Mouse (Mus musculus): Measurements from ENCODE around the gene Ankef1. TPM values are rescaled to one million over a fixed set of nuclear protein-coding genes. Genes with fewer than 3 reads are reported as not detected.

The Ankef1 gene
- total and polyA plus RNA-seq, 3 experiments, result 0.36 to 1.7 (median 0.39) TPM

DNA sequence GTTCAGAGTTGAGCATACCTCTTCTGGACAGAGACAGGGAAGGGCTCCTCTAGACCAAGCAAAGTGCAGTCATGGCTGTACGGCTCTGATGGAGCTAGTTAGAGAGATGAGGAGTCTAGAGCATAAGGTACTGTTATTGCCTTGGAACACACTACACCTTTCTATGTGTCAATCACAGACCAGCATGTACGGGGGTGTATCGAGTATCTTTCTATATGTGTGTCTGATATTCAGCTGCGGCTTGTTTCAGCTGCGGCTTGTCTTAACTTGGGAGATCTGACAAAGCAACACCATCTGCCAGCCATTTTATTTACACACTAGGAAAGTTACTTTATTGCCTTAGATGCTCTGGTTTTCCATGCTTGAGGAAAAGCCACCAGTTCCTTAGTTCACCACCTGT lies 11.1 kb downstream of the Ankef1 start:
- H3K9ac ChIP-seq (ENCODE audit: low read depth, low read length), result no peak overlapping the region
- WGBS, result 93% methylated on average over 5 of the region's 5 CpGs
- no peaks in the 10 kb centered on the region for H3K36me3 ChIP-seq (ENCODE audit: control insufficient read depth, insufficient read depth, low read length)
- no peak overlapping the region for H3K27ac ChIP-seq
- intact Hi-C loops (cut with DNase I), result no loop called here
- DNase-seq, result no peak
- H3K79me2 ChIP-seq (replicated peaks; ENCODE audit: control insufficient read depth, insufficient read depth, low read length), result no peaks in the 10 kb centered on the region
- TF ChIP-seq EP300 (IDR thresholded peaks at IDR 0.05; ENCODE audit: insufficient read depth, low read depth, low read length) (no peak), CTCF (IDR thresholded peaks at IDR 0.05) (no peak), POLR2A (IDR thresholded peaks at IDR 0.05; ENCODE audit: insufficient read depth, low read depth, low read length) (no peak)
- H3K4me1 ChIP-seq (ENCODE audit: control insufficient read depth, insufficient read depth, low read length), result no peaks in the 10 kb centered on the region
- no peak overlapping the region for H3K4me3 ChIP-seq
- H3K27me3 ChIP-seq (ENCODE audit: control insufficient read depth, insufficient read depth, low read length), result no peaks in the 10 kb centered on the region

DNA sequence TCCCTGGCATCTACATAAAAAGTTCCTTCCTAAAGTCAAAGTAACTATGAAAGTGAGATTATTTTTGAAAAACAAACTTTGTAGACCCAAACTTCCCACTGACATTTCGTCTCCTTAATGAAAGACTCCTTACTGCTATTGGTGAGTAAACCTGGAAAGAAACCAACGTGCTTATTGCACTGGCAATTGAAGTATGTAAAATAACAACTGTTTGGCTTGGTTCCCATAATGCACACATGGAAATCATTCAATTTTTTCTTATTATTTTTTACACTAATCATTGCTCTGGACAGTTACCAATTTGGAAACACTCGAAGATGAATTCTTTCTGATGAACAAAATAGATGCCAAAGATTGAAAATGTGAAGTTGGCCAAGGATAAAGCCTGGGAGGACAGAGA lies 12.1 kb downstream of the Ankef1 start:
- no peak overlapping the region for H3K9ac ChIP-seq (ENCODE audit: low read depth, low read length)
- H3K36me3 ChIP-seq (ENCODE audit: control insufficient read depth, insufficient read depth, low read length), result no peaks in the 10 kb centered on the region
- H3K4me3 ChIP-seq, result no peak overlapping the region
- TF ChIP-seq POLR2A (IDR thresholded peaks at IDR 0.05; ENCODE audit: insufficient read depth, low read depth, low read length) (no peak), EP300 (IDR thresholded peaks at IDR 0.05; ENCODE audit: insufficient read depth, low read depth, low read length) (no peak), CTCF (IDR thresholded peaks at IDR 0.05) (no peak)
- intact Hi-C loops (cut with DNase I), result no loop called here
- no peak overlapping the region for H3K27ac ChIP-seq
- DNase-seq, result no peak
- no peaks in the 10 kb centered on the region for H3K4me1 ChIP-seq (ENCODE audit: control insufficient read depth, insufficient read depth, low read length)
- WGBS, result 51% methylated on average over 3 of the region's 3 CpGs
- H3K27me3 ChIP-seq (ENCODE audit: control insufficient read depth, insufficient read depth, low read length), result no peaks in the 10 kb centered on the region
- no peaks in the 10 kb centered on the region for H3K79me2 ChIP-seq (replicated peaks; ENCODE audit: control insufficient read depth, insufficient read depth, low read length)

DNA sequence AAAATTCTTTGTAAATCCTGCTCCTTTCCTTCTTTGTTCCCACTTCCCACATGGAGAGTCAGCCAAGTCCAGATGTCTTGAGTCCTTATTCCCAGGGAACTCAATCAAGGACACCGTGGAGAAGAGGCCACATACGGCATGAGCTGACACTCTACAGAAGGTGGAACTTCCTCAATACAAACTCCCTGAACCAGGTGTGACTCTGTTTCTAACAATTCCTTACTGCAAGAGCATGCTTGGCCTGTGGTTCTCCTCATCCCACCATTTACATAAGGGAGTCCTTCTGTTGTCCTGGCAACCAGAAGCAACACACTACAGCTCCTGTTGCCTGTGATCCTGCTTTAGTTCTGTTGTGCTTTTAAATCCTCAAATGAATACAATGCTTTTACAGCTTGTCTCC lies 13.8 kb downstream of the Ankef1 start:
- H3K27me3 ChIP-seq (ENCODE audit: control insufficient read depth, insufficient read depth, low read length), result no peaks in the 10 kb centered on the region
- TF ChIP-seq POLR2A (IDR thresholded peaks at IDR 0.05; ENCODE audit: insufficient read depth, low read depth, low read length), result no peak
- TF ChIP-seq EP300 (IDR thresholded peaks at IDR 0.05; ENCODE audit: insufficient read depth, low read depth, low read length), result no peak
- no peak for TF ChIP-seq CTCF (IDR thresholded peaks at IDR 0.05)
- H3K4me3 ChIP-seq, result no peak overlapping the region
- DNase-seq, result no peak
- no peak overlapping the region for H3K27ac ChIP-seq
- H3K36me3 ChIP-seq (ENCODE audit: control insufficient read depth, insufficient read depth, low read length), result no peaks in the 10 kb centered on the region
- no peaks in the 10 kb centered on the region for H3K4me1 ChIP-seq (ENCODE audit: control insufficient read depth, insufficient read depth, low read length)
- WGBS, result 67% methylated on average over 2 of the region's 2 CpGs
- intact Hi-C loops (cut with DNase I), result no loop called here
- H3K9ac ChIP-seq (ENCODE audit: low read depth, low read length), result no peak overlapping the region
- no peaks in the 10 kb centered on the region for H3K79me2 ChIP-seq (replicated peaks; ENCODE audit: control insufficient read depth, insufficient read depth, low read length)

DNA sequence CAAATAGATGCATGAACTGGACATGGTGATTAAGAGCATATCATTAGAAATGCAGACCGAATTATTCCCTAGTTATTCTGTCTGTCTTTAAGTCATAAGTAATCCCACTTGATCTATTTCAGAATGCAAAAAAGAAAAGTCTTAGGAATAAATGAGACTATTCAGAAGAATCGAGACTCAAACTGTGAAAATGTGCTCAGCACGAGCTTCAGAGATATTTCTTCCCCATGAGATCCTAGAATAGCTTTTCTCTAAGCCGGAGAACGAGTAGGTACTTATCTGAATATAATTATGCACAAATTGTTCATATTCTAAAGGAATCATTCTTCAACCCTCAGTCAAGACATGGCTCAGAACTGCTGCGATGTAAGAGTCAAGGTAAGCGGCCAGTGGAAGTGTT lies 27.2 kb downstream of the Ankef1 start:
- no peak overlapping the region for H3K9ac ChIP-seq (ENCODE audit: low read depth, low read length)
- WGBS, result 83% methylated on average over 7 of the region's 7 CpGs
- H3K27ac ChIP-seq, result no peak overlapping the region
- H3K27me3 ChIP-seq (ENCODE audit: control insufficient read depth, insufficient read depth, low read length), result no peaks in the 10 kb centered on the region
- TF ChIP-seq EP300 (IDR thresholded peaks at IDR 0.05; ENCODE audit: insufficient read depth, low read depth, low read length) (no peak), CTCF (IDR thresholded peaks at IDR 0.05) (no peak), POLR2A (IDR thresholded peaks at IDR 0.05; ENCODE audit: insufficient read depth, low read depth, low read length) (no peak)
- intact Hi-C loops (cut with DNase I), result no loop called here
- no peak overlapping the region for H3K4me3 ChIP-seq
- H3K79me2 ChIP-seq (replicated peaks; ENCODE audit: control insufficient read depth, insufficient read depth, low read length), result no peaks in the 10 kb centered on the region
- H3K4me1 ChIP-seq (ENCODE audit: control insufficient read depth, insufficient read depth, low read length), result no peaks in the 10 kb centered on the region
- no peak for DNase-seq
- H3K36me3 ChIP-seq (ENCODE audit: control insufficient read depth, insufficient read depth, low read length), result no peaks in the 10 kb centered on the region

DNA sequence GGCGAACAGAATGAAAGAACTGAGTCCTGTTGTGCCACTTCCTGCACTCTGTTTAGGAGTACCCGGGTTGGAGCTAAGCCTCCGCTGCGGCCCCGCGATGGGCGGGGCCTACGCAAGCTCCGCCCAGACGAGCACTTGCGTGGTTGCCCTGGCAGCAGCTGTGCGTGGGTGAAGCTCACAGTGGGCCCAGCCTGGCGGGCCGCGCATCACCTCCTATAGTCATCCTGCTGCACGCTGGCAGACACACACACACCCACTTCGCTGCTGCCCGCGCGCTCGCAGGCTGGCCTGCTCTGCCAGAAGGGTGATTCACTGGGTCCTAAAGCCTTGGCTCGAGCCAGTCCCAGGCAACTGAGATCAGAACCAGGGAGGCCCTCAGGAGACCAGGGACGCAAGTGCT lies 30.3 kb downstream of the Ankef1 start:
- H3K36me3 ChIP-seq (ENCODE audit: control insufficient read depth, insufficient read depth, low read length), result no peaks in the 10 kb centered on the region
- peak overlapping the region; percentile 36 for H3K4me3 ChIP-seq
- H3K4me1 ChIP-seq (ENCODE audit: control insufficient read depth, insufficient read depth, low read length), result no peaks in the 10 kb centered on the region
- peak; percentile 66 to 70 for DNase-seq
- intact Hi-C loops (cut with DNase I), result no loop called here
- H3K27me3 ChIP-seq (ENCODE audit: control insufficient read depth, insufficient read depth, low read length), result no peaks in the 10 kb centered on the region
- TF ChIP-seq EP300 (IDR thresholded peaks at IDR 0.05; ENCODE audit: insufficient read depth, low read depth, low read length) (no peak), CTCF (IDR thresholded peaks at IDR 0.05) (no peak), POLR2A (IDR thresholded peaks at IDR 0.05; ENCODE audit: insufficient read depth, low read depth, low read length) (no peak)
- H3K79me2 ChIP-seq (replicated peaks; ENCODE audit: control insufficient read depth, insufficient read depth, low read length), result no peaks in the 10 kb centered on the region
- H3K9ac ChIP-seq (ENCODE audit: low read depth, low read length), result no peak overlapping the region; the same call in 1 of the 2 replicates
- under 1% methylated on average over 23 of the region's 23 CpGs for WGBS
- no peak overlapping the region for H3K27ac ChIP-seq

DNA sequence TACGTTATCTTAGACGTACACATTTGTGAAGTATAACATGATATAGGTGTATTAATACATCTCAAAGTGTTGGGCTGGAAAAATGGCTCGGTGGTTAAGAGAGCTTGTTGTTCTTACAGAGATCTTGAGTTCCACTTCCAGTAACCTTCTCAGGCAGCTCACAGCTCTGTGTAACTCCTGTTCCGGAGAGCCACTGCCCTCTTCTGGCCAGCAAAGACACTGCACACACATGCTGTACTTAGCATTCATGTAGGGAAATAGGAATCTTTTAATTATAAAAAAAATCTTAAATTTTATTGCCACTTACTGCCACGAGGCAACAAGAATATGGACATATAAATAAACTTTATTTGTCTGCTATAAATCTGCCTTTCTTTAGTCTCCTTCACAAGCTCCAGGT lies 56.3 kb downstream of the Ankef1 start:
- DNase-seq, result no peak
- TF ChIP-seq CTCF (IDR thresholded peaks at IDR 0.05) (peak; percentile 15; the same call in 1 of the 2 replicates), EP300 (IDR thresholded peaks at IDR 0.05; ENCODE audit: insufficient read depth, low read depth, low read length) (no peak), POLR2A (IDR thresholded peaks at IDR 0.05; ENCODE audit: insufficient read depth, low read depth, low read length) (no peak)
- no peaks in the 10 kb centered on the region for H3K36me3 ChIP-seq (ENCODE audit: control insufficient read depth, insufficient read depth, low read length)
- H3K27me3 ChIP-seq (ENCODE audit: control insufficient read depth, insufficient read depth, low read length), result no peaks in the 10 kb centered on the region
- H3K4me3 ChIP-seq, result no peak overlapping the region
- intact Hi-C loops (cut with DNase I), result no loop called here
- no peak overlapping the region for H3K9ac ChIP-seq (ENCODE audit: low read depth, low read length)
- 70% methylated on average over 5 of the region's 5 CpGs for WGBS
- H3K27ac ChIP-seq, result no peak overlapping the region
- no peaks in the 10 kb centered on the region for H3K4me1 ChIP-seq (ENCODE audit: control insufficient read depth, insufficient read depth, low read length)
- H3K79me2 ChIP-seq (replicated peaks; ENCODE audit: control insufficient read depth, insufficient read depth, low read length), result no peaks in the 10 kb centered on the region
